Mouse (Mus musculus): ENCODE measurements around the gene Pcnt.

DNA sequence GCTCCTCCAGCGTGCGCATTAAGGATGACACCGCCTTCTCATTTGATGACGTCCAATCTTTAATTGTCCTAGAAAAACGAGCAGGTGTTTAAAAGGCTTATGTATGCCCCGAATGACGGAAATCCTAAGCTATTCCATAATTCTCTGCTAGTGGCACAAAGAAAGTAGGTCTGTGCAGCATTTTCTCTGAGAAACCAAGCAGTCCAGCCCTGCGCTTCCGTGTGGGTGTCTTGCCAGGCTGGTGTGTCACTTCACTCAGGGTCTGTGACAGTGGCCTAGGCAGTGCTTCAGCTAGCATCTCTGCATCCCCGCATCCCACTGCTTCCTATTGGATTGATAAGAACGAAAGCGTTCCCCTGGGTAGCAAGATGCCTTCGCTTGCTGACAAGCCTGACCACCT is 73.8 kb downstream of the Pcnt start:
- TF ChIP-seq CTCF (IDR thresholded peaks at IDR 0.05; ENCODE audit: low read depth, low read length) (no peak), POLR2A (IDR thresholded peaks at IDR 0.05; ENCODE audit: extremely low read depth, insufficient read depth, low read length) (no peak)

Measured in liver, adult 2 months (tissue).